Mouse (Mus musculus) heart, adult 2 months (tissue): ENCODE results near the gene Sv2c. TPM values are rescaled to one million over a fixed set of nuclear protein-coding genes. Genes with fewer than 3 reads are reported as not detected.
A peak's percentile ranks its signal among the peaks of the same experiment; 100 is the strongest.
"Not testable (repeated sequence)": the region's sequence is repeated elsewhere in the genome, so short reads cannot be mapped to it uniquely, and the experiment has no call there.

Source experiments
- DNase-seq, 2 experiments: peaks; one replicate each; pipeline ENCODE4 v3.0.0; 2021
- H3K27ac ChIP-seq: fragments of 200-600 bp; 2 replicates; pipeline ENCODE4 v1.8.1; 2022
- H3K27me3 ChIP-seq: fragments of 200-500 bp; 2 replicates; pipeline ENCODE4 v1.6.1; 2012; ENCODE audit warnings: mild to moderate bottlenecking, low read length, inconsistent platforms, mixed read lengths; ENCODE audit not compliant: control insufficient read depth, insufficient read depth
- H3K36me3 ChIP-seq: fragments of 200-500 bp; 2 replicates; pipeline ENCODE4 v1.6.1; 2012; ENCODE audit warnings: low read length, inconsistent platforms; ENCODE audit not compliant: control insufficient read depth, insufficient read depth
- H3K4me1 ChIP-seq: fragments of 200-500 bp; 2 replicates; pipeline ENCODE4 v1.6.1; 2011; ENCODE audit warnings: low read length; ENCODE audit not compliant: control insufficient read depth, insufficient read depth
- H3K4me3 ChIP-seq: fragments of 200-600 bp; 2 replicates; pipeline ENCODE4 v1.8.1; 2022
- H3K79me2 ChIP-seq: fragments of 200-500 bp; replicated peaks from 2 replicates; pipeline ENCODE4 v1.6.1; 2012; ENCODE audit warnings: mild to moderate bottlenecking, inconsistent platforms, low read length, moderate library complexity, mixed read lengths; ENCODE audit not compliant: control insufficient read depth, insufficient read depth
- H3K9ac ChIP-seq: fragments of 200-500 bp; 2 replicates; pipeline ENCODE4 v1.6.1; 2012; ENCODE audit warnings: low read depth, mild to moderate bottlenecking, control low read depth, inconsistent platforms, low read length, mixed read lengths
- CTCF ChIP-seq: fragments of 200-600 bp; IDR thresholded peaks from 2 replicates; pipeline ENCODE4 v1.8.1; 2022; ENCODE audit warnings: antibody characterized with exemption, mild to moderate bottlenecking, moderate library complexity
- EP300 ChIP-seq: fragments of 200-500 bp; IDR thresholded peaks from 2 replicates; pipeline ENCODE4 v1.6.1; 2011; ENCODE audit warnings: low read depth, low read length, control low read depth; ENCODE audit not compliant: insufficient read depth
- POLR2A ChIP-seq: fragments of 200-500 bp; IDR thresholded peaks from 2 replicates; pipeline ENCODE4 v1.6.1; 2011; ENCODE audit warnings: mild to moderate bottlenecking, low read depth, low read length, control low read depth; ENCODE audit not compliant: insufficient read depth
- WGBS: fragments of 180-500 bp; shearing (Covaris S2); methylation state at CpG from one replicate; pipeline ENCODE4 v1.1.7; 2018; 5-methylcytosine and 5-hydroxymethylcytosine counted together
- intact Hi-C: fragments of 180-260 bp; cut with DNase I; formaldehyde crosslinking; loops from one replicate; pipeline ENCODE4 v1.15.1; 2025
- polyA plus RNA-seq: library from polyadenylated mRNA; depleted of rRNA; stranded (reverse); fragments of >200 nt; gene quantifications from 2 replicates; pipeline ENCODE4 v1.2.3, GENCODE M21; 2012
- total RNA-seq, 2 experiments: library from RNA; stranded (reverse); gene quantifications; 2 replicates each; pipeline ENCODE4 v1.2.3; 2021

The Sv2c gene
- total and polyA plus RNA-seq, 3 experiments: 0.23 to 0.48 (median 0.41) TPM

GRCm38 (mm10) chr13:95974106-95974505 is 158.3 kb downstream of the Sv2c start:
- no peaks in the 10 kb centered on the region for H3K27me3 ChIP-seq
- no peaks in the 10 kb centered on the region for H3K4me1 ChIP-seq
- H3K9ac ChIP-seq: no peak overlapping the region
- no peaks in the 10 kb centered on the region for H3K79me2 ChIP-seq
- H3K36me3 ChIP-seq: no peaks in the 10 kb centered on the region
- H3K4me3 ChIP-seq: no peak overlapping the region
- intact Hi-C loops: no loop called here
- no peak for TF ChIP-seq EP300
- TF ChIP-seq POLR2A: no peak
- TF ChIP-seq CTCF: no peak
- 78% methylated on average over 11 of the region's 11 CpGs for WGBS
- H3K27ac ChIP-seq: no peak overlapping the region
- no peak for DNase-seq

GRCm38 (mm10) chr13:95973368-95973958 is 158.9 kb downstream of the Sv2c start:
- DNase-seq: peak; percentile 73 to 78
- H3K9ac ChIP-seq: no peak overlapping the region
- no peaks in the 10 kb centered on the region for H3K27me3 ChIP-seq
- no peak overlapping the region for H3K4me3 ChIP-seq
- H3K79me2 ChIP-seq: no peaks in the 10 kb centered on the region
- H3K27ac ChIP-seq: no peak overlapping the region
- 46% methylated on average over 11 of the region's 11 CpGs for WGBS
- H3K4me1 ChIP-seq: no peaks in the 10 kb centered on the region
- H3K36me3 ChIP-seq: no peaks in the 10 kb centered on the region
- peak; percentile 87 for TF ChIP-seq CTCF
- no peak for TF ChIP-seq POLR2A
- peak; percentile 48; the same call in 1 of the 2 replicates for TF ChIP-seq EP300
- intact Hi-C loops: no loop called here

GRCm38 (mm10) chr13:95968031-95968430 is 164.3 kb downstream of the Sv2c start:
- H3K9ac ChIP-seq, intact Hi-C loops, H3K27me3 ChIP-seq, H3K79me2 ChIP-seq, DNase-seq, H3K27ac ChIP-seq, H3K36me3 ChIP-seq, H3K4me1 ChIP-seq, H3K4me3 ChIP-seq: not testable (repeated sequence)
- WGBS: 69% methylated on average over 2 of the region's 2 CpGs

GRCm38 (mm10) chr13:95966791-95967190 is 165.6 kb downstream of the Sv2c start:
- no peak for DNase-seq
- H3K9ac ChIP-seq: no peak overlapping the region
- no peaks in the 10 kb centered on the region; the same call in none of the 2 replicates for H3K27me3 ChIP-seq
- H3K36me3 ChIP-seq: no peaks in the 10 kb centered on the region
- 85% methylated on average over 6 of the region's 6 CpGs for WGBS
- H3K27ac ChIP-seq: no peak overlapping the region
- H3K4me1 ChIP-seq: no peaks in the 10 kb centered on the region
- TF ChIP-seq POLR2A: no peak
- TF ChIP-seq EP300: no peak
- TF ChIP-seq CTCF: no peak
- H3K79me2 ChIP-seq: no peaks in the 10 kb centered on the region
- intact Hi-C loops: no loop called here
- no peak overlapping the region for H3K4me3 ChIP-seq

GRCm38 (mm10) chr13:95965596-95965995 is 166.8 kb downstream of the Sv2c start:
- no peaks in the 10 kb centered on the region for H3K79me2 ChIP-seq
- H3K4me1 ChIP-seq: no peaks in the 10 kb centered on the region
- no peak overlapping the region for H3K4me3 ChIP-seq
- TF ChIP-seq EP300 (no peak), POLR2A (no peak), CTCF (no peak)
- no peak overlapping the region for H3K9ac ChIP-seq
- whole genome bisulfite sequencing: 34% methylated on average over 6 of the region's 6 CpGs
- no peak overlapping the region for H3K27ac ChIP-seq
- DNase-seq: no peak
- intact Hi-C loops: no loop called here
- H3K27me3 ChIP-seq: no peaks in the 10 kb centered on the region; the same call in none of the 2 replicates
- H3K36me3 ChIP-seq: no peaks in the 10 kb centered on the region

GRCm38 (mm10) chr13:95965162-95965561 is 167.2 kb downstream of the Sv2c start:
- Histone ChIP-seq H3K4me1 (no peaks in the 10 kb centered on the region; the same call in 1 of the 2 replicates), H3K27me3 (no peaks in the 10 kb centered on the region; the same call in none of the 2 replicates), H3K27ac (no peak overlapping the region), H3K79me2 (no peaks in the 10 kb centered on the region), H3K36me3 (no peaks in the 10 kb centered on the region), H3K9ac (no peak overlapping the region), H3K4me3 (no peak overlapping the region)
- TF ChIP-seq EP300 (no peak), POLR2A (no peak), CTCF (no peak)
- intact Hi-C loops: no loop called here
- DNase-seq: no peak
- 29% methylated on average over 10 of the region's 10 CpGs for WGBS
